Mouse (Mus musculus) lung, postnatal 0 days (tissue): Measurements from ENCODE around the gene Xpc. TPM values are rescaled to one million over a fixed set of nuclear protein-coding genes. Genes with fewer than 3 reads are reported as not detected.

Experiments
- ATAC-seq: fragments of 200-750 bp; cut with Nextera tagmentation; 2 replicates; pipeline ENCODE4 v1.8.0; 2017; ENCODE audit warnings: moderate library complexity
- DNase-seq: peaks from one replicate; pipeline ENCODE4 v3.0.0-alpha.2; 2016; ENCODE audit warnings: low spot score
- H3K27ac ChIP-seq: fragments of 300-500 bp; sonication (generic); 2 replicates; pipeline ENCODE4 v1.5.1; 2014; ENCODE audit warnings: antibody characterized with exemption, mild to moderate bottlenecking, low read length, mixed read lengths
- H3K27me3 ChIP-seq: fragments of 300-500 bp; sonication (generic); replicated peaks from 2 replicates; pipeline ENCODE4 v1.6.1; 2014; ENCODE audit warnings: low read length, mixed read lengths; ENCODE audit not compliant: insufficient read depth
- H3K36me3 ChIP-seq: fragments of 300-500 bp; sonication (generic); 2 replicates; pipeline ENCODE4 v1.6.1; 2014; ENCODE audit warnings: low read length, mixed read lengths; ENCODE audit not compliant: insufficient read depth
- H3K4me1 ChIP-seq: fragments of 300-500 bp; sonication (generic); 2 replicates; pipeline ENCODE4 v1.6.1; 2014; ENCODE audit warnings: antibody characterized with exemption, low read depth, low read length, mixed read lengths; ENCODE audit not compliant: insufficient read depth
- H3K4me2 ChIP-seq: fragments of 300-500 bp; sonication (generic); replicated peaks from 2 replicates; pipeline ENCODE4 v1.6.1; 2014; ENCODE audit warnings: low read depth, mild to moderate bottlenecking, low read length, moderate library complexity, mixed read lengths
- H3K4me3 ChIP-seq: fragments of 300-500 bp; sonication (generic); 2 replicates; pipeline ENCODE4 v1.5.1; 2014; ENCODE audit warnings: low read depth, low read length
- H3K9ac ChIP-seq: fragments of 300-500 bp; sonication (generic); replicated peaks from 2 replicates; pipeline ENCODE4 v1.6.1; 2014; ENCODE audit warnings: low read depth, mild to moderate bottlenecking
- H3K9me3 ChIP-seq: fragments of 300-500 bp; sonication (generic); 2 replicates; pipeline ENCODE4 v1.6.1; 2016; ENCODE audit warnings: low read length, mixed read lengths
- CTCF ChIP-seq: IDR thresholded peaks from 2 replicates; pipeline ENCODE4 v1.5.1; 2016; ENCODE audit warnings: antibody characterized with exemption, mild to moderate bottlenecking
- EP300 ChIP-seq: IDR thresholded peaks from 2 replicates; pipeline ENCODE4 v1.6.1; 2016; ENCODE audit warnings: antibody characterized with exemption, mild to moderate bottlenecking, control low read depth
- WGBS: fragments of 180-500 bp; shearing (Covaris S2); extraction: QIAGEN DNeasy Blood & Tissue Kit; methylation state at CpG from one replicate; pipeline ENCODE4 v1.1.7; 2014; 5-methylcytosine and 5-hydroxymethylcytosine counted together
- polyA plus RNA-seq: library from polyadenylated mRNA; unstranded; fragments of >200 nt; fragmentation: Nextera tagmentation; extraction: Ambion mirVana; gene quantifications from 2 replicates; pipeline ENCODE4 v1.2.1, GENCODE M21; 2015

Gene Xpc
- polyA plus RNA-seq, 1 experiment from 2014 or later = 18.5 TPM

- no peak for TF ChIP-seq CTCF
- TF ChIP-seq EP300 = no peak
Measured at GRCm38 (mm10) chr6:91551671-91552070, 36.0 kb upstream of the Xpc start.

GRCm38 (mm10) chr6:91549621-91550020, 33.9 kb upstream of the Xpc start:
- H3K4me2 ChIP-seq = no peak overlapping the region
- DNase-seq (peak; percentile 65), ATAC-seq (peak; percentile 89)
- TF ChIP-seq EP300 (peak; percentile 82), CTCF (no peak)
- no peak overlapping the region for H3K9ac ChIP-seq
- no peak overlapping the region for H3K4me3 ChIP-seq
- no peaks in the 10 kb centered on the region for H3K4me1 ChIP-seq
- no peaks in the 10 kb centered on the region for H3K36me3 ChIP-seq
- 48% methylated on average over 5 of the region's 5 CpGs for WGBS
- no peak overlapping the region; the same call in 1 of the 2 replicates for H3K27ac ChIP-seq
- H3K9me3 ChIP-seq = no peaks in the 10 kb centered on the region
- no peaks in the 10 kb centered on the region for H3K27me3 ChIP-seq

More at GRCm38 (mm10) chr6:91551671-91552070, 36.0 kb upstream of the Xpc start:
- WGBS = 81% methylated on average over 3 of the region's 3 CpGs
- Histone ChIP-seq H3K4me1 (no peaks in the 10 kb centered on the region), H3K4me2 (no peak overlapping the region), H3K27ac (no peak overlapping the region), H3K27me3 (no peaks in the 10 kb centered on the region), H3K9ac (no peak overlapping the region), H3K4me3 (no peak overlapping the region), H3K36me3 (no peaks in the 10 kb centered on the region), H3K9me3 (no peaks in the 10 kb centered on the region)
- DNase-seq = no peak
- no peak for ATAC-seq

- Histone ChIP-seq H3K9me3 (no peaks in the 10 kb centered on the region), H3K36me3 (no peaks in the 10 kb centered on the region), H3K27me3 (no peaks in the 10 kb centered on the region), H3K4me2 (no peak overlapping the region), H3K9ac (no peak overlapping the region), H3K4me3 (no peak overlapping the region), H3K4me1 (no peaks in the 10 kb centered on the region), H3K27ac (no peak overlapping the region)
- TF ChIP-seq EP300 (no peak), CTCF (no peak)
- ATAC-seq (no peak), DNase-seq (no peak)
- WGBS = 53% methylated on average over 1 of the region's 1 CpGs
Measured at GRCm38 (mm10) chr6:91547313-91547712, 31.6 kb upstream of the Xpc start.

- TF ChIP-seq EP300 = no peak
- no peak for TF ChIP-seq CTCF
- no peak overlapping the region for H3K27ac ChIP-seq
- H3K4me1 ChIP-seq = no peaks in the 10 kb centered on the region
- DNase-seq = peak; percentile 63
- peak; percentile 51 for ATAC-seq
- WGBS = 18% methylated on average over 9 of the region's 9 CpGs
- no peaks in the 10 kb centered on the region for H3K9me3 ChIP-seq
- no peak overlapping the region for H3K4me3 ChIP-seq
- no peaks in the 10 kb centered on the region for H3K27me3 ChIP-seq
- H3K36me3 ChIP-seq = no peaks in the 10 kb centered on the region
- H3K9ac ChIP-seq = no peak overlapping the region
- no peak overlapping the region for H3K4me2 ChIP-seq
Measured at GRCm38 (mm10) chr6:91546241-91546884, 30.7 kb upstream of the Xpc start.

- Histone ChIP-seq H3K36me3 (no peaks in the 10 kb centered on the region), H3K9ac (no peak overlapping the region), H3K4me3 (no peak overlapping the region), H3K4me1 (no peaks in the 10 kb centered on the region), H3K9me3 (no peaks in the 10 kb centered on the region), H3K27ac (no peak overlapping the region), H3K4me2 (no peak overlapping the region), H3K27me3 (no peaks in the 10 kb centered on the region)
- TF ChIP-seq CTCF (no peak), EP300 (no peak)
- DNase-seq (no peak), ATAC-seq (no peak)
- 78% methylated on average over 5 of the region's 5 CpGs for WGBS
Measured at GRCm38 (mm10) chr6:91543056-91543455, 27.4 kb upstream of the Xpc start.

GRCm38 (mm10) chr6:91541276-91541675, 25.6 kb upstream of the Xpc start:
- WGBS = 47% methylated on average over 3 of the region's 3 CpGs
- Histone ChIP-seq H3K36me3 (no peaks in the 10 kb centered on the region), H3K9me3 (no peaks in the 10 kb centered on the region), H3K4me3 (no peak overlapping the region), H3K4me1 (no peaks in the 10 kb centered on the region), H3K27ac (no peak overlapping the region), H3K4me2 (no peak overlapping the region), H3K27me3 (no peaks in the 10 kb centered on the region), H3K9ac (no peak overlapping the region)
- no peak for TF ChIP-seq CTCF
- no peak for TF ChIP-seq EP300
- no peak for ATAC-seq
- DNase-seq = no peak
